Mouse (Mus musculus) inflammation-experienced regulatory T-cells (primary cell): ENCODE data around the gene Amer1. TPM values are rescaled to one million over a fixed set of nuclear protein-coding genes. Genes with fewer than 3 reads are reported as not detected.

Experiments used
- polyA plus RNA-seq, 2 experiments: library from polyadenylated mRNA; unstranded; fragments of 100-300 nt; shearing (Covaris generic); gene quantifications; one replicate each; pipeline ENCODE4 v1.2.1; 2017

Gene Amer1
- polyA plus RNA-seq = 1 to 10 TPM; 2.8 to 3.5 TPM

DNA sequence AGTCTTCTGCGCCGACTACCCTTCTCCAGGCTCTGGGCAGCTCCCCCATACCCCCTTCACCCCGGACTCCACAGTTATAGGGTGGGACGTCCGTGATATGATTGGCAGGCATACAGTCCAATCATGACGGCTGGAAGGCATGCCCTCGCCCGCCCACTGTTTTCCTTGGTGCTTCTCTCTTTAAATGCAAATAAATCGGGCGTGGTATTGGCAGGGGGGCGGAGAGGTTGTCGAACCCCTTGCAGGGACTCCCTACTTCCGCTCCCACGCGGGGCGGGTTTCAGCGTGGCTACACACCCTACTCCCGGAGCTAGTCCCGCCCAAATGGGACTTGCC lies at the start of gene Amer1:
Gene Amer1 (minus strand): TSS at position 97 of the 336 bp plus-strand sequence.

Other genes starting within 250 kb of the Amer1 start
- 1 to 10 TPM; 1.3 to 2.1 TPM for gene Arhgef9, start 248.0 kb downstream of the Amer1 start, polyA plus RNA-seq
- not detected for gene Asb12, start 113.1 kb upstream of the Amer1 start, polyA plus RNA-seq
- not detected for gene Pfn5, start 113.2 kb upstream of the Amer1 start, polyA plus RNA-seq
- 1 to 10 TPM; 5.8 to 5.9 TPM for gene Zc4h2, start 213.6 kb upstream of the Amer1 start, polyA plus RNA-seq